Mouse (Mus musculus): Measurements from ENCODE around the gene Plscr1.

The Plscr1 gene

GRCm38 (mm10) chr9:92298288-92298687 is 48.7 kb downstream of the Plscr1 start:
- intact Hi-C loops (cut with DNase I), result no loop called here

- intact Hi-C loops (cut with DNase I), result no loop called here
These were observed 51.7 kb downstream of the Plscr1 start for GRCm38 (mm10) chr9:92301213-92301612.

GRCm38 (mm10) chr9:92305075-92305474 is 55.5 kb downstream of the Plscr1 start:
- intact Hi-C loops (cut with DNase I), result no loop called here

- intact Hi-C loops (cut with DNase I), result no loop called here
These were observed 56.2 kb downstream of the Plscr1 start for GRCm38 (mm10) chr9:92305620-92306220.

DNA sequence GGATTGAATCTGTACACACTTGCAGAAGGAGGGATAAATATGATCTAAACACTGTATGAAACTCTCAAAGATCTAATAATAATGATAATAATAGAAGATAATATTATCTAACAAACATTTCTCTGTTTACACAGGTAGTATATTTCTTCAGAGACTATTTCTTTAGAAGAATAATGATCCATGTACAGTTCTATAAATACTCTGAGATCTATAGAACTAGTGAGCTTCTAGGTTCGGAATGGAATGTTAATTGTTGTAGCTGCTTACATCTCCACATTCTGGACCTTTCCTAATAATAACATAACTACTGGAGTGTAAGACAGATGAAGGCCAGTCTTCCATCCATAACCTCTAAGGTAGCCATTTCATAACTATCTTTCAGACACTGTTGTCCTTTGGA is 59.5 kb downstream of the Plscr1 start, which contains the start of gene 1700057G04Rik:
TSS of gene 1700057G04Rik (plus strand) at position 301 of the 400 bp plus-strand sequence.
- intact Hi-C loops (cut with DNase I), result no loop called here

DNA sequence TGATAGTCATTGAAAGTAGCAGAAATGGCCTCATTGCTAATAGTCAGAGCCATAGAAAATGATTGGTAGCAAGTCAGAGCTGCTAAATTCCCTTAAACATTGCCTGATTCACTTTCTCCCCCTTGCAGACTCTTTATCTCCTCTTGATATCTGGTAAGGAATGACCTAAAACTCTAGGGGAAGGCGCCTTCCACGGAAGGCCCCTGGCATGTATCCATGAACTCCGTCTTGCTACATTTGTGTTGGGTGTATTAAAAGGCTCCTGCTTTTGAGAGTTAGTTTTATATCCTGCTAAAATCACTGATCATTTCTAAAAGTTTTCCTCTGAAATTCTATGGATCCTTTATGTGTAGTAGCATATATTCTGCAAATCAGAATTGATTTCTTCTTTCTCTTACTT is 67.2 kb downstream of the Plscr1 start:
- intact Hi-C loops (cut with DNase I), result no loop called here

Small RNA genes lying within 50 kb of the gene (microRNA-seq; reads per million reads assigned to microRNA genes)
- 0 reads per million in 2 experiments for gene Mir6386

Measured in adrenal gland (tissue).